Mouse (Mus musculus): Measurements from ENCODE around the gene Tfpt. TPM values are rescaled to one million over a fixed set of nuclear protein-coding genes. Genes with fewer than 3 reads are reported as not detected.
"Not testable (repeated sequence)": the region's sequence is repeated elsewhere in the genome, so short reads cannot be mapped to it uniquely, and the experiment has no call there.

Tfpt gene
- total and polyA plus RNA-seq, 3 experiments = 8.0 to 21.1 (median 16.9) TPM

DNA sequence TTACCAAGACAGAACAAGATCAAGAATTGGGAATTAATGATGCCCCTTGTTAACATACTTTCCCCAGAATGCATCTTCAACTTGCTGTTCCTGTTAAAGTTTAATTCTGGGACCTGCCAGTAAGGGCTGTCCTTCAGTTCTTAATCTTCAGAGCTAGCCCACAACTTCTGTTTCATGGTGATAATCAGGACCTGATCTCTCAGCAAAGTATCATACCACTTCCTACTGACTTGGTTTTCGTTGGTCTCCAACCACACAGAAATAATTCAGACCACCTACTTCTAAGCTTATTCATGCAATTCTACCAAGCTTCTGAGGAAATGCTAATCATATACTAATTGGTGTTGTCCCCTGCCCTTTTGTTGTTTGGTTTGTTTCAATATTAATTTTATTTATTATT, 57.9 kb downstream of the Tfpt start:
- Histone ChIP-seq H3K27me3 (ENCODE audit: control insufficient read depth, insufficient read depth, low read length) (no peaks in the 10 kb centered on the region; the same call in 1 of the 2 replicates), H3K4me1 (ENCODE audit: control insufficient read depth, insufficient read depth, low read length) (no peaks in the 10 kb centered on the region), H3K36me3 (ENCODE audit: control insufficient read depth, insufficient read depth, low read length) (no peaks in the 10 kb centered on the region), H3K9ac (ENCODE audit: low read depth, low read length) (no peak overlapping the region), H3K79me2 (replicated peaks; ENCODE audit: control insufficient read depth, insufficient read depth, low read length) (no peaks in the 10 kb centered on the region), H3K4me3 (no peak overlapping the region), H3K27ac (no peak overlapping the region)
- WGBS = 62% methylated on average over 1 of the region's 1 CpGs
- DNase-seq = no peak
- TF ChIP-seq EP300 (IDR thresholded peaks at IDR 0.05; ENCODE audit: insufficient read depth, low read depth, low read length) (no peak), POLR2A (IDR thresholded peaks at IDR 0.05; ENCODE audit: insufficient read depth, low read depth, low read length) (no peak)
- intact Hi-C loops (cut with DNase I) = no loop called here

DNA sequence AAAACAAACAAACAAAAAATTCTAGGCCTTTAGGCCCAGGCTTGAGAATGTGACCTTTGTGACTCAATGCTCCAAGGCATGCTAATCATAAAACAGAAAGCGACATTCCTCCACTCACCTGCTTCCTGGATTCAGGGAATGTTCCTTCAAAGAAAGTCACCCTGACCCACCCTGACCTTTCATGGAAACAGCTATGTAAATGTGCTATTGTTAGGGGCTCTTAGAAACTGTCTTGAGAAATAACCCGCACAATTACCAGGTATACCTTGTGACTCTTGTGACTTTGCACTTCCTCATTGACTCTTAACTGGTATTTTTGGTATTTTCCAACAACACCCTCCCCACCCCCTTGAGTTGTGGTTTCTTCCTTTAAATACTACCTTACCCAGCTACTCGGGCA, 59.1 kb downstream of the Tfpt start:
- H3K4me1 ChIP-seq (ENCODE audit: control insufficient read depth, insufficient read depth, low read length); H3K27ac ChIP-seq; H3K4me3 ChIP-seq; H3K9ac ChIP-seq (ENCODE audit: low read depth, low read length); DNase-seq; intact Hi-C loops (cut with DNase I); H3K27me3 ChIP-seq (ENCODE audit: control insufficient read depth, insufficient read depth, low read length); H3K79me2 ChIP-seq (replicated peaks; ENCODE audit: control insufficient read depth, insufficient read depth, low read length); H3K36me3 ChIP-seq (ENCODE audit: control insufficient read depth, insufficient read depth, low read length): not testable (repeated sequence)
- WGBS = 83% methylated on average over 3 of the region's 3 CpGs

Small RNA genes lying within 50 kb of the gene (microRNA-seq; reads per million reads assigned to microRNA genes)
- 0 reads per million in 2 experiments for gene Gm25100
- gene Mir3572 = 2.8 to 3.5 reads per million in 2 experiments

Other genes starting within 250 kb of the Tfpt start
- not detected for gene Cacng8, start 239.2 kb downstream of the Tfpt start, total RNA-seq (2021)
- not detected in 2 replicates for gene Cacng8, start 239.2 kb downstream of the Tfpt start, polyA plus RNA-seq (2012; rRNA removed)
- gene Cacng6, start 205.7 kb downstream of the Tfpt start, total RNA-seq (2021) = 1 to 10 TPM; 1.9 to 2.5 TPM
- 0.78 and 3.3 TPM in 2 replicates for gene Cacng6, start 205.7 kb downstream of the Tfpt start, polyA plus RNA-seq (2012; rRNA removed)
- gene Tarm1, start 127.3 kb downstream of the Tfpt start, total RNA-seq (2021) = not detected
- gene Tarm1, start 127.3 kb downstream of the Tfpt start, polyA plus RNA-seq (2012; rRNA removed) = 0.16 and 0.20 TPM in 2 replicates
- under 1 TPM in 1 of 2 experiments, not detected in 1; 0.21 TPM for gene Oscar, start 13.8 kb downstream of the Tfpt start, total RNA-seq (2021)
- 0.45 and 0.91 TPM in 2 replicates for gene Oscar, start 13.8 kb downstream of the Tfpt start, polyA plus RNA-seq (2012; rRNA removed)
- 1,000 to 10,000 TPM; 1,765 to 2,117 TPM for gene Ndufa3, start 12.6 kb downstream of the Tfpt start, total RNA-seq (2021)
- gene Ndufa3, start 12.6 kb downstream of the Tfpt start, polyA plus RNA-seq (2012; rRNA removed) = 956 and 1,299 TPM in 2 replicates
- 10 to 100 TPM; 24.1 to 24.4 TPM for gene Prpf31, start 56 bp upstream of the Tfpt start, total RNA-seq (2021)
- gene Prpf31, start 56 bp upstream of the Tfpt start, polyA plus RNA-seq (2012; rRNA removed) = 21.5 and 30.3 TPM in 2 replicates
- 10 to 100 TPM; 22.1 to 23.1 TPM for gene Cnot3, start 15.3 kb upstream of the Tfpt start, total RNA-seq (2021)
- gene Cnot3, start 15.3 kb upstream of the Tfpt start, polyA plus RNA-seq (2012; rRNA removed) = 20.3 and 33.2 TPM in 2 replicates
- gene Leng1, start 35.9 kb upstream of the Tfpt start, total RNA-seq (2021) = 10 to 100 TPM; 11.8 to 12.8 TPM
- gene Leng1, start 35.9 kb upstream of the Tfpt start, polyA plus RNA-seq (2012; rRNA removed) = 4.8 and 5.9 TPM in 2 replicates
- 1 to 10 TPM; 1.4 to 2.1 TPM for gene Tmc4, start 47.6 kb upstream of the Tfpt start, total RNA-seq (2021)
- gene Tmc4, start 47.6 kb upstream of the Tfpt start, polyA plus RNA-seq (2012; rRNA removed) = 3.3 and 4.9 TPM in 2 replicates
- 10 to 100 TPM; 60.0 to 66.6 TPM for gene Tsen34, start 62.9 kb upstream of the Tfpt start, total RNA-seq (2021)
- gene Tsen34, start 62.9 kb upstream of the Tfpt start, polyA plus RNA-seq (2012; rRNA removed) = 80.8 and 82.3 TPM in 2 replicates
- 10 to 100 TPM; 19.2 to 19.7 TPM for gene Mboat7, start 63.6 kb upstream of the Tfpt start, total RNA-seq (2021)
- gene Mboat7, start 63.6 kb upstream of the Tfpt start, polyA plus RNA-seq (2012; rRNA removed) = 24.9 and 25.0 TPM in 2 replicates
- 100 to 1,000 TPM; 584 to 688 TPM for gene Rps9, start 74.1 kb upstream of the Tfpt start, total RNA-seq (2021)
- 761 and 901 TPM in 2 replicates for gene Rps9, start 74.1 kb upstream of the Tfpt start, polyA plus RNA-seq (2012; rRNA removed)
- 1 to 10 TPM; 2.2 to 2.4 TPM for gene Pirb, start 90.5 kb upstream of the Tfpt start, total RNA-seq (2021)
- gene Pirb, start 90.5 kb upstream of the Tfpt start, polyA plus RNA-seq (2012; rRNA removed) = 5.7 and 6.7 TPM in 2 replicates
- under 1 TPM; 0.27 to 0.29 TPM for gene Gm15448, start 195.8 kb upstream of the Tfpt start, total RNA-seq (2021)
- gene Gm15448, start 195.8 kb upstream of the Tfpt start, polyA plus RNA-seq (2012; rRNA removed) = 0.39 TPM in 1 of 2 replicates, not detected in the other
- under 1 TPM; 0.10 to 0.80 TPM for gene Pira2, start 215.1 kb upstream of the Tfpt start, total RNA-seq (2021)
- 0.29 and 0.57 TPM in 2 replicates for gene Pira2, start 215.1 kb upstream of the Tfpt start, polyA plus RNA-seq (2012; rRNA removed)